26 mouse cellular contexts compared by ENCODE assay signal in genomic region chr15:82456086-82456790, GRCm38 (mm10). TPM values are rescaled to one million over a fixed set of nuclear protein-coding genes. Genes with fewer than 3 reads are reported as not detected.
"Had no signal": no experiment of that assay in that cellular context is flagged by ENCODE, and none has a peak within 500 bp of the region (broad histone marks: within the 10 kb centered on the region; RNA-seq: fewer than 3 reads in every experiment).

No protein-coding gene starts in this region.

RNA-seq across cellular contexts. Expression of gene Cyp2d9, which starts 23.0 kb away (rescaled TPM):
- total RNA-seq: common myeloid progenitor, adult 5-6 weeks; forebrain, postnatal 0 days; gastrocnemius, adult 2 months; gastrocnemius, adult 8-10 months; gastrocnemius, postnatal 14 days; gastrocnemius, postnatal 25 days; gastrocnemius, postnatal 36 days; granulocyte monocyte progenitor cell, adult 5-6 weeks; heart, adult 18-20 months; heart, adult 2 months had no signal
- polyA plus RNA-seq: cerebellum, adult 2 months; cortical plate, adult 2 months; embryonic facial prominence, embryonic 10.5 days; embryonic facial prominence, embryonic 11.5 days; embryonic facial prominence, embryonic 12.5 days; embryonic facial prominence, embryonic 13.5 days; embryonic facial prominence, embryonic 14.5 days; embryonic facial prominence, embryonic 15.5 days; forebrain, embryonic 10.5 days; forebrain, embryonic 11.5 days; forebrain, embryonic 12.5 days; forebrain, embryonic 13.5 days; forebrain, embryonic 14.5 days; forebrain, embryonic 15.5 days; forebrain, embryonic 16.5 days; forebrain, postnatal 0 days; frontal cortex, adult 2 months had no signal

RNA-seq across cellular contexts. Expression of gene Cyp2d10, which starts 49.2 kb away (rescaled TPM):
- total RNA-seq: common myeloid progenitor, adult 5-6 weeks; forebrain, postnatal 0 days; gastrocnemius, adult 2 months; gastrocnemius, postnatal 14 days; gastrocnemius, postnatal 25 days; gastrocnemius, postnatal 36 days; granulocyte monocyte progenitor cell, adult 5-6 weeks; heart, adult 18-20 months had no signal
- polyA plus RNA-seq: cerebellum, adult 2 months; cortical plate, adult 2 months; embryonic facial prominence, embryonic 10.5 days; embryonic facial prominence, embryonic 11.5 days; embryonic facial prominence, embryonic 12.5 days; embryonic facial prominence, embryonic 13.5 days; embryonic facial prominence, embryonic 14.5 days; embryonic facial prominence, embryonic 15.5 days; forebrain, embryonic 10.5 days; forebrain, embryonic 11.5 days; forebrain, embryonic 12.5 days; forebrain, embryonic 13.5 days; forebrain, embryonic 14.5 days; forebrain, embryonic 15.5 days; forebrain, embryonic 16.5 days; forebrain, postnatal 0 days; frontal cortex, adult 2 months had no signal
